Mouse (Mus musculus) kidney, embryonic 16.5 days (tissue): ENCODE data around the gene Actn4. TPM values are rescaled to one million over a fixed set of nuclear protein-coding genes. Genes with fewer than 3 reads are reported as not detected.

Source experiments
- ATAC-seq: fragments of 200-750 bp; cut with Nextera tagmentation; 2 replicates; pipeline ENCODE4 v1.8.0; 2017; ENCODE audit warnings: moderate TSS enrichment; ENCODE audit not compliant: low FRiP score, low TSS enrichment
- H3K27ac ChIP-seq: fragments of 300-500 bp; sonication (generic); 2 replicates; pipeline ENCODE4 v1.5.1; 2014; ENCODE audit warnings: low read length
- H3K27me3 ChIP-seq: fragments of 300-500 bp; sonication (generic); 2 replicates; pipeline ENCODE4 v1.6.1; 2014; ENCODE audit warnings: low read length, control low read depth, mixed read lengths; ENCODE audit not compliant: insufficient read depth
- H3K36me3 ChIP-seq: fragments of 300-500 bp; sonication (generic); 2 replicates; pipeline ENCODE4 v1.6.1; 2014; ENCODE audit warnings: low read length, control low read depth, mixed read lengths; ENCODE audit not compliant: insufficient read depth
- H3K4me1 ChIP-seq: fragments of 300-500 bp; sonication (generic); 2 replicates; pipeline ENCODE4 v1.6.1; 2014; ENCODE audit warnings: low read length, control low read depth, mixed read lengths; ENCODE audit not compliant: insufficient read depth
- H3K4me2 ChIP-seq: fragments of 300-500 bp; sonication (generic); replicated peaks from 2 replicates; pipeline ENCODE4 v1.6.1; 2014; ENCODE audit warnings: low read depth, low read length
- H3K4me3 ChIP-seq: fragments of 300-500 bp; sonication (generic); 2 replicates; pipeline ENCODE4 v1.5.1; 2014; ENCODE audit warnings: mild to moderate bottlenecking, low read length
- H3K9ac ChIP-seq: fragments of 300-500 bp; sonication (generic); replicated peaks from 2 replicates; pipeline ENCODE4 v1.6.1; 2014; ENCODE audit warnings: low read length
- H3K9me3 ChIP-seq: fragments of 300-500 bp; sonication (generic); 2 replicates; pipeline ENCODE4 v1.6.1; 2016; ENCODE audit warnings: low read length, control low read depth
- WGBS: fragments of 180-500 bp; shearing (Covaris S2); extraction: QIAGEN DNeasy Blood & Tissue Kit; methylation state at CpG from one replicate; pipeline ENCODE4 v1.1.7; 2014; 5-methylcytosine and 5-hydroxymethylcytosine counted together
- polyA plus RNA-seq: library from polyadenylated mRNA; unstranded; fragments of >200 nt; fragmentation: Nextera tagmentation; extraction: Ambion mirVana; gene quantifications from 2 replicates; pipeline ENCODE4 v1.2.1, GENCODE M21; 2015

Gene Actn4
- polyA plus RNA-seq, 1 experiment from 2014 or later, result 374 TPM

DNA sequence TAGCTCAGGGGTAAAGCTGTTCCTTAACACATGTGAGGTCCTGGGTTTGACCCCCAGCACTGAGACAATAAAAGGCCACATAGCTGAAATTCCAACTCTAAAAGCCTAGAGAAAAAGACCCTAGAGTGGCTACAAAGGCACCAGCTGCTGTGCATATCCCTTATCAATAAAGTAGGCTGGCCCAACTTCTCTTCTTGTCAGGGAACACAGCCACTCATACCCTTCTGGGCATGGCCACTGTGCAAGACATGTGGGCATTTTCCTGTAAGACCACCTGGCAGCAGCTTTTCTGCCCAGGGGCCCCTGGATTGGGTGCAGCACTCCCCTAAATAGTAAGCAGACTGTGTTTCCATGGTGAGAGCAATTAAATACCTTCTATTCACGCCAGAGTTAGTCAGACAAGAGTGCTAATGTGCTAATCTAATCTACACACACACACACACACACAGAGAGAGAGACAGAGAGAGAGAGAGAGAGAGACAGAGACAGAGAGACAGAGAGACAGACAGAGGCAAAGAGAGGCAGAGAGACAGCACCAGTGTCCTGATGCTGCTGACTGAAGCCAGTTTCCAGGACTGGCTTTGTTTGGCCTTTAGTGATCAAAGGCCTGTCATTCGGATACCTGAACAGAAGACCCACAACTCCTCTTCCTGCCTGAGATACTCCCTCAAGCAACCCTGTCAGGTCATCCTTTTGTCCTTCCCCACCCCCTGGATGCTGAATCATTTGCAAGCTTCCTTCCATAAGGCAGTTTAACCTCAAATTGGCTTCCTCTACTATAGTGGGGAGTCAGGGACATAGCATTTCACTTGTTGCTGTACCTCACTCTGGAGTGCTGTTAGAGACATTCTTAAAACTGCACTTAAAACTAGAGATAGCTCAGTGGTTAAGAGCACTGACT, 8.4 kb downstream of the Actn4 start:
- Histone ChIP-seq H3K4me2 (peak overlapping the region; percentile 6; the same call in 1 of the 2 replicates), H3K9ac (no peak overlapping the region; the same call in 1 of the 2 replicates), H3K36me3 (no peaks in the 10 kb centered on the region), H3K9me3 (no peaks in the 10 kb centered on the region), H3K27ac (peak overlapping the region; percentile 88), H3K4me1 (peaks cover 91% of the 10 kb centered on the region), H3K4me3 (no peak overlapping the region), H3K27me3 (no peaks in the 10 kb centered on the region)
- WGBS, result 11% methylated on average over 2 of the region's 2 CpGs
- 0 out of 2 replicates have a peak, but pooled peaks have one; percentile 14 for ATAC-seq

DNA sequence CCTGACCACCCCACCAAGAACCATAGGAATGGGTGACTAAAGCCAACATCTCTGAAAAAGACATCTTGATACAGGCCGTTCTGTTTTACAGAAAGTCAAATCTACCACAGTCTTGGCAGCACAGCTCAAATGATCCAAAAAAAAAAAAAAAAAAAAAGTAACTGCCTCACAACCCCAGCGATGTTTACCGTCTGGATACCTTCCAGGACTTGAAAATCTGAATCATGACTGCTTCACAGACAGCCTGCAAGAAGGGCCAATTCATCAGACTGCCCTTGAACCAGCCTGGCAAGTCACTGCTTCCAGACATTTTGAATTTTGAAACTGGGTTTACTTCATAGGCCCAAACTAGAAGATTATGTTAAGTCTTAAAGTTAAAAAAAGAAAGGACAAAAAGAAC, 9.4 kb downstream of the Actn4 start:
- H3K9me3 ChIP-seq, result no peaks in the 10 kb centered on the region
- H3K27me3 ChIP-seq, result no peaks in the 10 kb centered on the region
- no peak overlapping the region for H3K4me2 ChIP-seq
- peak overlapping the region; percentile 88 for H3K27ac ChIP-seq
- H3K36me3 ChIP-seq, result no peaks in the 10 kb centered on the region
- H3K4me3 ChIP-seq, result no peak overlapping the region
- peak overlapping the region; percentile 23 for H3K9ac ChIP-seq
- H3K4me1 ChIP-seq, result peaks cover 90% of the 10 kb centered on the region
- ATAC-seq, result no peak
- 10% methylated on average over 3 of the region's 3 CpGs for WGBS

DNA sequence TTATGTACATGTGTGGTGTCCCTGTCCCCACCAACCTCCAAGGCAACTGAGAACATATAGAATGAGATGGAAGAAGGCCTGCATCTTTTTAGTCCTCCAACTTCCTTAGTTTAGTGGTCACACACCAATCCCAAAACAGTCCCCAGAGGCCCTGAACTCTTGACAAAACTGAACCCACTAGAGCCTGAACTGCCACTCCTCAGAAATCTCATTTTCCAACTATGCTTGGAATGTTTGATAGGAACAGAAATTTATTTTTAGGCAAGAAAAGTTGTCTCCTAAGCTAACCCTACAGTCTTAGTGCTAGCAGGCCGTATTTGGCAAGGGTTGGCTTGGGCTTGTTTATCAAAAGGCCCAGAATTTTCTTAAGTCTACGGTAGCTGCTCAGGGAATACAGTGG, 10.4 kb downstream of the Actn4 start:
- 70% methylated on average over 2 of the region's 2 CpGs for WGBS
- H3K4me3 ChIP-seq, result no peak overlapping the region
- no peaks in the 10 kb centered on the region for H3K36me3 ChIP-seq
- H3K4me2 ChIP-seq, result no peak overlapping the region
- peaks cover 90% of the 10 kb centered on the region for H3K4me1 ChIP-seq
- no peaks in the 10 kb centered on the region for H3K27me3 ChIP-seq
- no peaks in the 10 kb centered on the region for H3K9me3 ChIP-seq
- H3K9ac ChIP-seq, result no peak overlapping the region
- ATAC-seq, result no peak
- H3K27ac ChIP-seq, result peak overlapping the region; percentile 88

DNA sequence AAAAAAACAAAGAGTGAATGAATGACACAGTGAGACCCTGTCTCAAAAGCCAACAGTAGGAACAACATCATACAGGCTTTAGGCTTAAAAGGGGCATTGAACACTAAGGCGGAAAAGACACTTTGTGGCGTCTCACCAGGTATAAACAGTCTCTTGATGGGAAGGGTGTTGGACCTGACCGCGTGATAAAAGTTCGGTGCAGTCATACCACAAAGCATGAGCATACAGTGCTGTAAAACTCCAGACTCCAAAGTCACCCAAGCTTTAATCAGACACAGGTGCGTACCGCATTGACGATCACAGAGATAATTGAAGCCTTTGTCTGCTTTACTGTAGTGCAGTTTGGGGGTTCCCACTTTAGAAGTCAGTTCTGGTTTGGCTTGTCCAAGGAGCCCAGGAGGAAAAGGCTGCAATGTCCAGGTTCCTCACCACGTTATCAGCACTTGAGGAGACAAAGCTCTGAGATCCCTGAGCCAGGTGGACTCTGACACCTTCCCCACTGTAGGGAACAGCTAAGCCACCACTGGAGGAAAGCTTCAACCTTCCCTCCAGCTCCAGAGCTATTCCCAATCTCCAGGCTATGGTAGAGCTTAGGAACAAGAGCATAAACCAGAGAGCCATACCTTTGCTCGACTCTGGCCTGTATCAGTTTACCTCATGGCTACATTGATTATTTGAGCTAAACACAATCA, 11.6 kb downstream of the Actn4 start:
- Histone ChIP-seq H3K4me3 (no peak overlapping the region), H3K27me3 (no peaks in the 10 kb centered on the region), H3K9me3 (no peaks in the 10 kb centered on the region), H3K36me3 (no peaks in the 10 kb centered on the region), H3K4me1 (peaks cover 90% of the 10 kb centered on the region), H3K27ac (no peak overlapping the region), H3K9ac (no peak overlapping the region), H3K4me2 (no peak overlapping the region)
- ATAC-seq, result no peak
- WGBS, result 86% methylated on average over 10 of the region's 10 CpGs

DNA sequence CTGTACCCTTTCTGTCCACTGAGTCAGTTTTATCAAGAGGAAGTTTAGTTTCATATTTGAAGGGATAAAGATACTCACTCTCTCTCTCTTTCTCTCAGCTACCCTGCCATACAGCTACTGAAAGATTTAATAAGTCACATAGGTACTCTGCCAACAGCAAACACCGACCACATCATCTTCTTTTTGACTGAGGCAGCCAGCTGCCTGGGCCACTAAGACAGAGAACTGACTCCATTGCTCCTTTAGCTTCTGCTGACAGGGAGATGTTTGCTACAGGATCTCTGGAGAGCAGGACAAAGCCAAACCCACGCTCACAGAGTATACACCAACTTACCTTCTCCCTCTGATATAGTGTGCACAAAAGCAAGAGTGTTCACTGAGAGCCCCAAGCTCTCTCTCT, 12.8 kb downstream of the Actn4 start:
- peaks cover 96% of the 10 kb centered on the region for H3K4me1 ChIP-seq
- no peaks in the 10 kb centered on the region for H3K27me3 ChIP-seq
- peak overlapping the region; percentile 71 for H3K27ac ChIP-seq
- 70% methylated on average over 2 of the region's 2 CpGs for WGBS
- H3K9ac ChIP-seq, result peak overlapping the region; percentile 7; the same call in 1 of the 2 replicates
- no peaks in the 10 kb centered on the region for H3K9me3 ChIP-seq
- H3K4me3 ChIP-seq, result no peak overlapping the region
- no peak overlapping the region; the same call in 1 of the 2 replicates for H3K4me2 ChIP-seq
- no peak for ATAC-seq
- no peaks in the 10 kb centered on the region for H3K36me3 ChIP-seq

DNA sequence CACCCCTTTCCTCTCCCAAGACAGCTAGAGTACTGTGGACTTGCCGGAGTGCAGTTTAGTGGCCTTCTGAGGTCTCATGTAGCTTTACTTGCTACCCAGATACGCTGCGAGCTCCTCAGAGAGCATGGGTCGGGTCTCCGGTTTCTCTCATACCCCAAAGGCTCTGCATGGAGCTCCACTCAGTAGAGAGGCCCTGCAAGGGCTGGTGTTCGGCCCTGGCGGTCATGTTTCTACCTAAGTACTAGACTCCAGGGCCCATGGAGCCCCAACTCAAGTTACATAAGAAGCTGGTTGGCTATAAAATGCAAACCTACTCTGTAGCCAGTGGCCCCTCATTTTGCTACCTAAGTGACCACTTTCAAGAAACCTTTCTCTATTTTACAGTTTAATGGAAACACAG, 13.4 kb downstream of the Actn4 start:
- H3K36me3 ChIP-seq, result no peaks in the 10 kb centered on the region
- peak overlapping the region; percentile 4; the same call in 1 of the 2 replicates for H3K9ac ChIP-seq
- peak overlapping the region; percentile 71 for H3K27ac ChIP-seq
- no peak for ATAC-seq
- no peaks in the 10 kb centered on the region for H3K9me3 ChIP-seq
- no peak overlapping the region for H3K4me3 ChIP-seq
- peaks cover 97% of the 10 kb centered on the region for H3K4me1 ChIP-seq
- H3K4me2 ChIP-seq, result no peak overlapping the region
- H3K27me3 ChIP-seq, result no peaks in the 10 kb centered on the region
- 49% methylated on average over 7 of the region's 7 CpGs for WGBS

DNA sequence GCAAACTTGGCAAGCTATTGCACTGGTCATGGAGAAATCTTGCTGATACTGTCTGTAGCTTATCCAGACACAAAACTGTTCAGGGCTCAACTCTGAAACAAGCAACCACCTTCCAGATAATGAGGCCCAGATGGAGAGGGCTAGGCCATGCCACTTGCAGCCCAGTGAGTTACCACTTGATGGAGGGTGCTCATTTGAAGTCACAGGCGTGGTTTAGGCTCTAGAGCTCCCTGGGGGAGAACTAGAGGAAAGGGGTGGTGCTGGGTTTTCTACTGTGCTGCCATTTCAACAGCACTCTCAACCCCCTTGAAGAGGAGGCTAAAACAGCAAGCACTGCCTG, 15.9 kb downstream of the Actn4 start:
- Histone ChIP-seq H3K9ac (peak overlapping the region; percentile 18; the same call in 1 of the 2 replicates), H3K27me3 (no peaks in the 10 kb centered on the region), H3K27ac (peak overlapping the region; percentile 92), H3K4me1 (peaks cover 93% of the 10 kb centered on the region), H3K4me2 (no peak overlapping the region), H3K9me3 (no peaks in the 10 kb centered on the region), H3K4me3 (no peak overlapping the region), H3K36me3 (no peaks in the 10 kb centered on the region)
- 0 out of 2 replicates have a peak, but pooled peaks have one; percentile 4 for ATAC-seq
- 21% methylated on average over 1 of the region's 1 CpGs for WGBS

DNA sequence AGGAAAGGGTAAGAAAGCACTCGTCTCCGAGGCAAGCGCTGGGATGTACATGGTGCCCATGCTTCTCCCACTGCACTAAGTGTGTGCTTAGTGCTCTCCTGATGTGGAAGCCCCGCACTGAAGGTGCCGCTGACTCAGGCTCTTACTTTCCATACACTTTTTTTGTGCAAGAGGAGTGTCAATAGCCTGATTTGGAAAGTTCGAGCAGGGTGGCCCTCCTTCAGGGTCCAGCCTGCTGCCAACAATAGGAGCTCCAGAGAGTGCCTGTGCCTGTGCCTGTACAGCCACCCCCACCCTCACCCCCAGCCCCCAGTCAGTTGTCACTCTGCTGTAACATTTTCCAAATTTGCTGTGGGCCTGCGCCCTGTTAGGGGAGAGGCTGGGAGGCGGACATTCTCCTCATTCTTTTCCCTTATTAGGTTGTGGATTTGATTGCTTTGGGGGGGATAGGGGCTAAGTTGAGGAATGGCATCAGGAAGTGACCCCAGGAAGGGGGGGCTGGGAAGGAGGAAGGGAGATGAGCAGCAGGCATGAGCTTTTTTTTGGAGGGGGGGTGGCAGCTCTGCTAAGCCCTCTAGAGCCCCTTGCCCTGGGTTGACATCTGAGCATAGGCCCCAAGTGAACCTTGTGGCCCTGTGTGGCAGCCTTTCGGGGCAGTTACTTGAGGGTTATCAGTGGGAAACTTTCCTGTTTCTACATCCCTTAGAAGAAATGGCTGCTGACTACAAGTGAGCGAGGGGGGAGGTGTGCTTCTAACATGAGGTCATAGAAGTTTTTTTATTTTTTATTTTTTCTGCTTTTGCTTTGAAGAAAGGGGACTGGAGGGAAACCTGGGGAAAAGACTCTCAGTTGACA, 16.5 kb downstream of the Actn4 start:
- Histone ChIP-seq H3K9me3 (no peaks in the 10 kb centered on the region), H3K27me3 (no peaks in the 10 kb centered on the region), H3K36me3 (0 out of 2 replicates have a peak, but pooled peaks cover under 1% of the 10 kb centered on the region), H3K4me3 (no peak overlapping the region), H3K27ac (peak overlapping the region; percentile 92), H3K4me2 (peak overlapping the region; percentile 34), H3K4me1 (peaks cover 93% of the 10 kb centered on the region), H3K9ac (peak overlapping the region; percentile 61)
- peak; percentile 66 for ATAC-seq
- WGBS, result 14% methylated on average over 10 of the region's 10 CpGs

DNA sequence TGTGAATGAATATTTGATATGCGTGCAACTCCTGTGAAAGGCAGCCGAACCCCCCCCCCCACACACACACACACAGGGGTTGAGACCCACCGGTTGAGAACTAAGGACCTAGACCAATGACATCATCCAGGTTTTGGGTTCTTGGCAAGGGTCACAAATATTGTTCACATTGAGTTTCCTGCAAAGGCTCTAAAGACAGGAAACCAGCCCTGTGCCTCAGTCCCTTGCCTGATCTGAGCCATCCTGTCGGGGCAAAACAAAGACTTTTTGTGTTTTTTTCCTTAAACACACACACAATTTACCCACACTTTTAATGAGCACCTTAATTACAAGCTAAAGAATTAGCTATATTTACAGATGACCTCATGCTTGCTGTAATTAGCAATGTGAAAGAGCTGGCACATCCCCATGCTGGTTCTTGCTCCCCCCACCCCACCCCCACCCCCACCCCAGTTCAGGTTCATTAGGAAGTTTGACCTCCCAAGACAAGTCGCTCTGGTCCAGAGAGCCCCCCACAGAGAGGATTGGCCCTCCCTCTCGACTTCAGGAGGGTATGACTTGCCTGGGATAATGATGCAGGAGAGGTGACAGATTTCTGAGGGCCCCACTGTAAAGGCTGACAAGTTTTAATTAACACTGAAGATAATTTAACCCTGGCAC, 17.3 kb downstream of the Actn4 start:
- H3K9ac ChIP-seq, result peak overlapping the region; percentile 61
- no peak overlapping the region for H3K4me3 ChIP-seq
- peak overlapping the region; percentile 34 for H3K4me2 ChIP-seq
- no peaks in the 10 kb centered on the region for H3K9me3 ChIP-seq
- H3K36me3 ChIP-seq, result 0 out of 2 replicates have a peak, but pooled peaks cover 6% of the 10 kb centered on the region
- peak; percentile 33; the same call in 1 of the 2 replicates for ATAC-seq
- 39% methylated on average over 6 of the region's 6 CpGs for WGBS
- peaks cover 94% of the 10 kb centered on the region for H3K4me1 ChIP-seq
- peak overlapping the region; percentile 92 for H3K27ac ChIP-seq
- H3K27me3 ChIP-seq, result no peaks in the 10 kb centered on the region
